Mouse (Mus musculus): ENCODE data around the gene Cand2. TPM values are rescaled to one million over a fixed set of nuclear protein-coding genes. Genes with fewer than 3 reads are reported as not detected.

Cand2 gene
- polyA plus RNA-seq, 1 experiment from 2014 or later = 27.5 TPM

- no peaks in the 10 kb centered on the region for H3K27me3 ChIP-seq (ENCODE audit: control insufficient read depth, insufficient read depth, low read length)
- H3K36me3 ChIP-seq (ENCODE audit: control insufficient read depth, insufficient read depth, low read length) = no peaks in the 10 kb centered on the region
- H3K4me1 ChIP-seq (ENCODE audit: control insufficient read depth, insufficient read depth, low read length) = peaks cover 2% of the 10 kb centered on the region
- H3K4me3 ChIP-seq (ENCODE audit: low read depth, low read length) = no peak overlapping the region
- WGBS = 87% methylated on average over 20 of the region's 20 CpGs
- no peak overlapping the region for H3K9ac ChIP-seq (ENCODE audit: low read length)
- H3K9me3 ChIP-seq (ENCODE audit: control insufficient read depth, low read length) = no peaks in the 10 kb centered on the region
- H3K4me2 ChIP-seq = no peak overlapping the region
- H3K27ac ChIP-seq (ENCODE audit: low read depth, low read length) = no peak overlapping the region
- no peak for DNase-seq (ENCODE audit: low spot score, missing footprints)
- ATAC-seq (ENCODE audit: low FRiP score) = no peak
Observed at GRCm38 (mm10) chr6:115770059-115770670, 4.2 kb upstream of the Cand2 start.

- ATAC-seq (ENCODE audit: low FRiP score) = no peak
- Histone ChIP-seq H3K9ac (ENCODE audit: low read length) (no peak overlapping the region), H3K27ac (ENCODE audit: low read depth, low read length) (no peak overlapping the region), H3K9me3 (ENCODE audit: control insufficient read depth, low read length) (no peaks in the 10 kb centered on the region), H3K4me3 (ENCODE audit: low read depth, low read length) (no peak overlapping the region), H3K4me2 (no peak overlapping the region), H3K4me1 (ENCODE audit: control insufficient read depth, insufficient read depth, low read length) (peaks cover 9% of the 10 kb centered on the region), H3K36me3 (ENCODE audit: control insufficient read depth, insufficient read depth, low read length) (no peaks in the 10 kb centered on the region), H3K27me3 (ENCODE audit: control insufficient read depth, insufficient read depth, low read length) (no peaks in the 10 kb centered on the region)
- no peak for DNase-seq (ENCODE audit: low spot score, missing footprints)
- WGBS = 85% methylated on average over 4 of the region's 4 CpGs
Observed at GRCm38 (mm10) chr6:115770852-115771251, 3.5 kb upstream of the Cand2 start.

GRCm38 (mm10) chr6:115772201-115772600 is 2.1 kb upstream of the Cand2 start:
- no peaks in the 10 kb centered on the region for H3K9me3 ChIP-seq (ENCODE audit: control insufficient read depth, low read length)
- WGBS = 76% methylated on average over 6 of the region's 6 CpGs
- peaks cover 18% of the 10 kb centered on the region for H3K4me1 ChIP-seq (ENCODE audit: control insufficient read depth, insufficient read depth, low read length)
- DNase-seq (ENCODE audit: low spot score, missing footprints) = no peak
- H3K9ac ChIP-seq (ENCODE audit: low read length) = no peak overlapping the region
- no peak for ATAC-seq (ENCODE audit: low FRiP score)
- no peak overlapping the region for H3K4me3 ChIP-seq (ENCODE audit: low read depth, low read length)
- no peak overlapping the region for H3K27ac ChIP-seq (ENCODE audit: low read depth, low read length)
- no peak overlapping the region for H3K4me2 ChIP-seq
- no peaks in the 10 kb centered on the region for H3K36me3 ChIP-seq (ENCODE audit: control insufficient read depth, insufficient read depth, low read length)
- no peaks in the 10 kb centered on the region for H3K27me3 ChIP-seq (ENCODE audit: control insufficient read depth, insufficient read depth, low read length)

- no peak overlapping the region for H3K27ac ChIP-seq (ENCODE audit: low read depth, low read length)
- 89% methylated on average over 1 of the region's 1 CpGs for WGBS
- DNase-seq (ENCODE audit: low spot score, missing footprints) = no peak
Observed at GRCm38 (mm10) chr6:115772604-115773003, 1.7 kb upstream of the Cand2 start.

GRCm38 (mm10) chr6:115773966-115774413 is 348 bp upstream of the Cand2 start:
- peak; percentile 90 for ATAC-seq (ENCODE audit: low FRiP score)

More at GRCm38 (mm10) chr6:115772604-115773003, 1.7 kb upstream of the Cand2 start:
- ATAC-seq (ENCODE audit: low FRiP score) = no peak
- no peaks in the 10 kb centered on the region for H3K36me3 ChIP-seq (ENCODE audit: control insufficient read depth, insufficient read depth, low read length)
- H3K4me1 ChIP-seq (ENCODE audit: control insufficient read depth, insufficient read depth, low read length) = peaks cover 18% of the 10 kb centered on the region
- H3K9ac ChIP-seq (ENCODE audit: low read length) = no peak overlapping the region
- no peaks in the 10 kb centered on the region for H3K9me3 ChIP-seq (ENCODE audit: control insufficient read depth, low read length)
- H3K27me3 ChIP-seq (ENCODE audit: control insufficient read depth, insufficient read depth, low read length) = no peaks in the 10 kb centered on the region
- no peak overlapping the region for H3K4me3 ChIP-seq (ENCODE audit: low read depth, low read length)
- no peak overlapping the region for H3K4me2 ChIP-seq

GRCm38 (mm10) chr6:115775838-115776237 is 1.5 kb downstream of the Cand2 start:
- Histone ChIP-seq H3K9me3 (ENCODE audit: control insufficient read depth, low read length) (no peaks in the 10 kb centered on the region), H3K4me2 (peak overlapping the region; percentile 87), H3K27me3 (ENCODE audit: control insufficient read depth, insufficient read depth, low read length) (no peaks in the 10 kb centered on the region), H3K4me3 (ENCODE audit: low read depth, low read length) (peak overlapping the region; percentile 80), H3K36me3 (ENCODE audit: control insufficient read depth, insufficient read depth, low read length) (peaks cover 6% of the 10 kb centered on the region; the same call in 1 of the 2 replicates), H3K4me1 (ENCODE audit: control insufficient read depth, insufficient read depth, low read length) (peaks cover 18% of the 10 kb centered on the region), H3K27ac (ENCODE audit: low read depth, low read length) (no peak overlapping the region), H3K9ac (ENCODE audit: low read length) (peak overlapping the region; percentile 88)
- WGBS = 58% methylated on average over 3 of the region's 3 CpGs
- no peak for ATAC-seq (ENCODE audit: low FRiP score)
- no peak for DNase-seq (ENCODE audit: low spot score, missing footprints)

More at GRCm38 (mm10) chr6:115773966-115774413, 348 bp upstream of the Cand2 start:
- H3K4me1 ChIP-seq (ENCODE audit: control insufficient read depth, insufficient read depth, low read length) = peaks cover 18% of the 10 kb centered on the region
- H3K9ac ChIP-seq (ENCODE audit: low read length) = peak overlapping the region; percentile 33
- H3K4me2 ChIP-seq = peak overlapping the region; percentile 55
- DNase-seq (ENCODE audit: low spot score, missing footprints) = peak; percentile 98
- peak overlapping the region; percentile 80 for H3K4me3 ChIP-seq (ENCODE audit: low read depth, low read length)
- H3K27me3 ChIP-seq (ENCODE audit: control insufficient read depth, insufficient read depth, low read length) = no peaks in the 10 kb centered on the region
- H3K27ac ChIP-seq (ENCODE audit: low read depth, low read length) = peak overlapping the region; percentile 25; the same call in 1 of the 2 replicates
- no peaks in the 10 kb centered on the region for H3K36me3 ChIP-seq (ENCODE audit: control insufficient read depth, insufficient read depth, low read length)
- no peaks in the 10 kb centered on the region for H3K9me3 ChIP-seq (ENCODE audit: control insufficient read depth, low read length)
- WGBS = under 1% methylated on average over 14 of the region's 14 CpGs

- H3K9ac ChIP-seq (ENCODE audit: low read length) = peak overlapping the region; percentile 39; the same call in 1 of the 2 replicates
- peaks cover 18% of the 10 kb centered on the region for H3K4me1 ChIP-seq (ENCODE audit: control insufficient read depth, insufficient read depth, low read length)
- 80% methylated on average over 9 of the region's 9 CpGs for WGBS
- H3K4me3 ChIP-seq (ENCODE audit: low read depth, low read length) = peak overlapping the region; percentile 80
- ATAC-seq (ENCODE audit: low FRiP score) = no peak
- no peaks in the 10 kb centered on the region for H3K27me3 ChIP-seq (ENCODE audit: control insufficient read depth, insufficient read depth, low read length)
- H3K9me3 ChIP-seq (ENCODE audit: control insufficient read depth, low read length) = no peaks in the 10 kb centered on the region
- peaks cover 6% of the 10 kb centered on the region; the same call in 1 of the 2 replicates for H3K36me3 ChIP-seq (ENCODE audit: control insufficient read depth, insufficient read depth, low read length)
- H3K27ac ChIP-seq (ENCODE audit: low read depth, low read length) = no peak overlapping the region
- no peak for DNase-seq (ENCODE audit: low spot score, missing footprints)
- H3K4me2 ChIP-seq = peak overlapping the region; percentile 87
Observed at GRCm38 (mm10) chr6:115776363-115776762, 2.0 kb downstream of the Cand2 start.

- H3K4me3 ChIP-seq (ENCODE audit: low read depth, low read length) = no peak overlapping the region
- WGBS = 93% methylated on average over 3 of the region's 3 CpGs
- no peaks in the 10 kb centered on the region for H3K9me3 ChIP-seq (ENCODE audit: control insufficient read depth, low read length)
- no peak overlapping the region for H3K9ac ChIP-seq (ENCODE audit: low read length)
- H3K27me3 ChIP-seq (ENCODE audit: control insufficient read depth, insufficient read depth, low read length) = no peaks in the 10 kb centered on the region
- ATAC-seq (ENCODE audit: low FRiP score) (no peak), DNase-seq (ENCODE audit: low spot score, missing footprints) (no peak)
- H3K36me3 ChIP-seq (ENCODE audit: control insufficient read depth, insufficient read depth, low read length) = peaks cover 45% of the 10 kb centered on the region
- H3K4me2 ChIP-seq = no peak overlapping the region
- no peak overlapping the region for H3K27ac ChIP-seq (ENCODE audit: low read depth, low read length)
- no peaks in the 10 kb centered on the region for H3K4me1 ChIP-seq (ENCODE audit: control insufficient read depth, insufficient read depth, low read length)
Observed at GRCm38 (mm10) chr6:115782781-115783180, 8.4 kb downstream of the Cand2 start.

- Histone ChIP-seq H3K9me3 (ENCODE audit: control insufficient read depth, low read length) (no peaks in the 10 kb centered on the region), H3K27me3 (ENCODE audit: control insufficient read depth, insufficient read depth, low read length) (no peaks in the 10 kb centered on the region), H3K9ac (ENCODE audit: low read length) (no peak overlapping the region), H3K4me2 (no peak overlapping the region), H3K36me3 (ENCODE audit: control insufficient read depth, insufficient read depth, low read length) (peaks cover 72% of the 10 kb centered on the region), H3K4me1 (ENCODE audit: control insufficient read depth, insufficient read depth, low read length) (no peaks in the 10 kb centered on the region), H3K4me3 (ENCODE audit: low read depth, low read length) (no peak overlapping the region), H3K27ac (ENCODE audit: low read depth, low read length) (no peak overlapping the region)
- ATAC-seq (ENCODE audit: low FRiP score) (no peak), DNase-seq (ENCODE audit: low spot score, missing footprints) (no peak)
- WGBS = 89% methylated on average over 10 of the region's 10 CpGs
Observed at GRCm38 (mm10) chr6:115791016-115791415, 16.7 kb downstream of the Cand2 start.

Measured in midbrain, embryonic 11.5 days (tissue).